In the genomic region with DNA sequence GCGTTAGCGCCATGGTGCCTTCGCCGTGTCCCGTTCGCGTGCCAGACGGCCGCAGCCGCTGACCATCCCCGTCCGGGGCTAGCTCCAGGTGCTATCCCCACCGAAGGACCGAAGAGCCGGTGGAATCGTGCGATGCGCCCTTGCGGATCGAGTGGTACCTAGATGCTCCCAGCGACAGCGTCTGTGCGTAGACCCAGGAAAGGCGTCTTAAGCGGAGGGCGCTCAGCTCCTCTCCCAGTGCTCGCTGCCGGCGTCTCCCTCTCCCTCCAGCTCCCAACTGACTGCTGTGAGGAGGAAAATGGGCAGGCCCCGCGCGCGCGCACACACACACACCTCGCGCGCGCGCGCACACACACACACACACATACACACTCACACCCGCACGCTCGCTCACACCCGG, we compare ENCODE assay signal across 8 mouse cellular contexts. TPM values are rescaled to one million over a fixed set of nuclear protein-coding genes. Genes with fewer than 3 reads are reported as not detected.
DNase-seq lines count a peak whose midpoint lies in the region; ATAC-seq and TF ChIP-seq lines count a peak whose summit lies in the region.

A gene (minus strand): TSS at position 270 of the 400 bp plus-strand sequence.

- H3K27ac ChIP-seq in thymus, adult 2 months (ENCODE audit: control insufficient read depth, insufficient read depth, low read length) = no peak within 1 kb of the TSS
- H3K27ac ChIP-seq in midbrain, postnatal 0 days (ENCODE audit: low read depth, low read length) = peak within 1 kb of the TSS; percentile 73

- peak within 1 kb of the TSS; percentile 78 for H3K4me2 ChIP-seq in midbrain, postnatal 0 days (ENCODE audit: low read depth, low read length, poor library complexity, severe bottlenecking)

- H3K4me1 ChIP-seq in thymus, adult 2 months (replicated peaks; ENCODE audit: control insufficient read depth, insufficient read depth, low read length) = no peaks in the 10 kb centered on the region
- H3K4me1 ChIP-seq in midbrain, postnatal 0 days (ENCODE audit: insufficient read depth, low read length) = peaks cover 22% of the 10 kb centered on the region; the same call in 1 of the 2 replicates

- 6% methylated on average over 44 of the region's 44 CpGs for WGBS in thymus, adult 2 months
- WGBS in midbrain, postnatal 0 days = under 1% methylated on average over 25 of the region's 44 CpGs

- no peak for TF ChIP-seq CTCF in thymus, adult 2 months (IDR thresholded peaks at IDR 0.05; ENCODE audit: borderline replicate concordance, control insufficient read depth, extremely low read depth, insufficient read depth, low read length, poor library complexity)
- no peak for TF ChIP-seq CTCF in midbrain, postnatal 0 days (IDR thresholded peaks at IDR 0.05)

- H3K36me3 ChIP-seq in thymus, adult 2 months (ENCODE audit: control insufficient read depth, insufficient read depth, low read length) = no peaks in the 10 kb centered on the region
- no peaks in the 10 kb centered on the region for H3K36me3 ChIP-seq in midbrain, postnatal 0 days (ENCODE audit: insufficient read depth, low read length)

- DNase-seq in cerebellum, postnatal 10 days = peak; percentile 36 to 46
- no peak for DNase-seq in cerebellum, adult 11 months
- no peak for DNase-seq in thymus, adult 2 months
- no peak for DNase-seq in thymus, postnatal 10 days (ENCODE audit: low spot score in 2 of 2)
- peak; percentile 64 to 74 for DNase-seq in layer of hippocampus, postnatal 25 days (ENCODE audit: extremely low spot score in 1 of 2, low spot score in 1 of 2)
- peak; percentile 68 for DNase-seq in midbrain, postnatal 0 days (ENCODE audit: low spot score)

- ATAC-seq in midbrain, postnatal 0 days (ENCODE audit: low FRiP score) = peak; percentile 42
- ATAC-seq in megakaryocyte-erythroid progenitor cell, adult 5-6 weeks (replicated peaks; ENCODE audit: low FRiP score, low TSS enrichment, poor library complexity, severe bottlenecking) = no peak
- ATAC-seq in granulocyte monocyte progenitor cell, adult 5-6 weeks (replicated peaks; ENCODE audit: poor library complexity, severe bottlenecking) = no peak

- peak within 1 kb of the TSS; percentile 86 for H3K9ac ChIP-seq in midbrain, postnatal 0 days (replicated peaks; ENCODE audit: low read length, poor library complexity, severe bottlenecking)

- H3K27me3 ChIP-seq in thymus, adult 2 months (ENCODE audit: control insufficient read depth, insufficient read depth, low read length) = peaks cover 4% of the 10 kb centered on the region; the same call in 1 of the 2 replicates
- no peaks in the 10 kb centered on the region for H3K27me3 ChIP-seq in midbrain, postnatal 0 days (ENCODE audit: insufficient read depth, low read length)

- no peak for TF ChIP-seq POLR2A in thymus, adult 2 months (IDR thresholded peaks at IDR 0.05; ENCODE audit: control insufficient read depth, extremely low read depth, insufficient read depth, low read length, poor library complexity)

- 0 out of 2 replicates have a peak within 1 kb of the TSS, but pooled peaks have one; percentile 14 for H3K4me3 ChIP-seq in thymus, adult 2 months (ENCODE audit: control insufficient read depth, insufficient read depth, low read length)
- peak within 1 kb of the TSS; percentile 78 for H3K4me3 ChIP-seq in midbrain, postnatal 0 days (ENCODE audit: low read depth, low read length)

- no peaks in the 10 kb centered on the region for H3K9me3 ChIP-seq in midbrain, postnatal 0 days (ENCODE audit: low read length)

RNA-seq across cellular contexts. Expression of the gene that starts here (rescaled TPM):
- polyA plus RNA-seq in thymus, adult 2 months (2012; rRNA removed) = 0.94 and 1.0 TPM in 2 replicates
- total RNA-seq in layer of hippocampus, postnatal 25 days (2021) = 100 to 1,000 TPM; 180 to 224 TPM
- 72.3 and 74.2 TPM in 2 replicates for total RNA-seq in midbrain, postnatal 0 days (2014; rRNA removed)
- polyA plus RNA-seq in midbrain, postnatal 0 days (2015; fragmentation: Nextera tagmentation; extraction: Ambion mirVana) = 15.4 and 17.0 TPM in 2 replicates
- 0.50 TPM in 1 of 2 replicates, not detected in the other for total RNA-seq in megakaryocyte-erythroid progenitor cell, adult 5-6 weeks (2014; fragmentation: Nextera tagmentation)
- not detected in 2 replicates for total RNA-seq in megakaryocyte-erythroid progenitor cell, adult 5-6 weeks (2017)
- 0.30 TPM in 1 of 2 replicates, not detected in the other for total RNA-seq in granulocyte monocyte progenitor cell, adult 5-6 weeks (2014; fragmentation: Nextera tagmentation)
- 0.15 and 0.17 TPM in 2 replicates for total RNA-seq in granulocyte monocyte progenitor cell, adult 5-6 weeks (2017)

Comparison
In these comparisons a context has a peak if more than half of its experiments do, and no peak if none do; other contexts are left out.
1. RNA of the gene that starts here (total RNA-seq): 180 to 224 TPM in layer of hippocampus, postnatal 25 days and 72.3 to 74.2 TPM in midbrain, postnatal 0 days; 0.50 TPM in megakaryocyte-erythroid progenitor cell, adult 5-6 weeks and 0.15 to 0.30 TPM in granulocyte monocyte progenitor cell, adult 5-6 weeks; every median in the first group is over 10 times any median in the second.
2. DNase-seq: peak in cerebellum, postnatal 10 days (2 of 2), layer of hippocampus, postnatal 25 days (2 of 2) and midbrain, postnatal 0 days (single experiment); none in cerebellum, adult 11 months (single experiment), thymus, adult 2 months (single experiment) and thymus, postnatal 10 days (0 of 2).